Mouse (Mus musculus): ENCODE measurements around the gene Alb. TPM values are rescaled to one million over a fixed set of nuclear protein-coding genes. Genes with fewer than 3 reads are reported as not detected.

Gene Alb
- polyA plus RNA-seq, 1 experiment from 2014 or later = not detected

DNA sequence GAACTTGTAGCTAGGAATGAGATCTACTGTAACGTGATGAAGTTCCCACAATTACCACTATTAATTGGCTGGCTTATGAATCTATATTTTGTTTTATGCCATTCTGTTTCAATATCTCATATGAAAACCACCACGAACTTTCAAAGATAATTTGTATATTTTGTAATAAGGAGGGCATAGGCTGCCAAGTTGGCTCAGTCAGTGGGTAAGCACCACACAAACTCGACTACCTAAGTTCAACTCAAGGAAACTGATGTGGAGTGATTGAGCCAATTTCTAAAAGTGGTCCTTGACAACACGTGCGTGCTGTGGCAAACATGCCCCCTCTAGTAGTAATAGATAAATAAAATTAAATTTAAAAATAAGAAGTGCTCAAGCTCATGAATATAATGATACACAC is 41.1 kb downstream of the Alb start:
- H3K9me3 ChIP-seq (replicated peaks; ENCODE audit: control insufficient read depth, low read length, poor library complexity, severe bottlenecking) = no peaks in the 10 kb centered on the region
- WGBS = 94% methylated on average over 5 of the region's 5 CpGs
- ATAC-seq = no peak

DNA sequence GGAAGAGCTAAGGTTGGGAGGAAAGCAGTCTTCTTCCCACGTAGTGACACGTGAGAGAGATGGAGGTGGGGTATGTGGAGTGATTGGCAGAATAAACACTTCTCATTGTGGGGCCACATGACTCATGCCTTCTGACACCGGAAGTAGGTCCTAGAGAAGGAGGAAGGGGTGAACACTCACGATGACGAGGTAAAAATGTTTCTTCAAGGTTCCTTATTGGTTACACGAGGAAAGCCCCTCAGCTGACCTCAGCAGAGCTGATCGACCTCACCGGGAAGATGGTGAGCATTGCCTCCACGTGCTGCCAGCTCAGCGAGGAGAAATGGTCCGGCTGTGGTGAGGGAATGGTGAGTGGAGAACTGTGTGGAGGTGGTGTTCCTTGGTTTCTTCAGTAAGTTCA is 44.0 kb downstream of the Alb start:
- Histone ChIP-seq H3K36me3 (ENCODE audit: control insufficient read depth, insufficient read depth, low read length) (no peaks in the 10 kb centered on the region), H3K9me3 (replicated peaks; ENCODE audit: control insufficient read depth, low read length, poor library complexity, severe bottlenecking) (no peaks in the 10 kb centered on the region), H3K27ac (ENCODE audit: low read length) (no peak overlapping the region), H3K4me3 (ENCODE audit: low read depth, low read length) (no peak overlapping the region), H3K9ac (ENCODE audit: low read depth, low read length) (no peak overlapping the region), H3K27me3 (ENCODE audit: control insufficient read depth, insufficient read depth, low read depth, low read length) (no peaks in the 10 kb centered on the region), H3K4me2 (ENCODE audit: low read length) (no peak overlapping the region), H3K4me1 (ENCODE audit: control insufficient read depth, insufficient read depth, low read length) (no peaks in the 10 kb centered on the region)
- WGBS = 88% methylated on average over 11 of the region's 11 CpGs
- no peak for ATAC-seq

More for the DNA sequence above, 41.1 kb downstream of the Alb start:
- no peak overlapping the region for H3K27ac ChIP-seq (ENCODE audit: low read length)
- no peaks in the 10 kb centered on the region for H3K27me3 ChIP-seq (ENCODE audit: control insufficient read depth, insufficient read depth, low read depth, low read length)
- H3K4me1 ChIP-seq (ENCODE audit: control insufficient read depth, insufficient read depth, low read length) = no peaks in the 10 kb centered on the region
- no peaks in the 10 kb centered on the region for H3K36me3 ChIP-seq (ENCODE audit: control insufficient read depth, insufficient read depth, low read length)
- no peak overlapping the region for H3K4me2 ChIP-seq (ENCODE audit: low read length)
- no peak overlapping the region for H3K9ac ChIP-seq (ENCODE audit: low read depth, low read length)
- no peak overlapping the region for H3K4me3 ChIP-seq (ENCODE audit: low read depth, low read length)

DNA sequence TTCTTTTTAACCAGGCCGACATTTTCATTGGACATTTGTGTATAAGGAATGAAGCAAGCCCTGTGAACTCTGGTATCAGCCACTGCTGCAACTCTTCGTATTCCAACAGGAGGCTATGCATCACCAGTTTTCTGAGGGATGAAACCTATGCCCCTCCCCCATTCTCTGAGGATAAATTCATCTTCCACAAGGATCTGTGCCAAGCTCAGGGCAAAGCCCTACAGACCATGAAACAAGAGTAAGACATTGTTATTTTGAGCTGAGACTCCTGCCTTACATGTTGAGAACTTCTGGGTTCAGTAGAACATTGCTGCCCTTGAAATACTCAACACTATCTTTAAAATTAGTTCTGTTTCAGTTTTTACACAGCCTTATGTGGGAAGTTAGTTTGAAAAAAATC is 45.8 kb downstream of the Alb start:
- H3K27ac ChIP-seq (ENCODE audit: low read length) = no peak overlapping the region
- H3K36me3 ChIP-seq (ENCODE audit: control insufficient read depth, insufficient read depth, low read length) = no peaks in the 10 kb centered on the region
- WGBS = 70% methylated on average over 2 of the region's 2 CpGs
- no peak for ATAC-seq
- H3K4me3 ChIP-seq (ENCODE audit: low read depth, low read length) = no peak overlapping the region
- H3K27me3 ChIP-seq (ENCODE audit: control insufficient read depth, insufficient read depth, low read depth, low read length) = no peaks in the 10 kb centered on the region
- H3K9ac ChIP-seq (ENCODE audit: low read depth, low read length) = no peak overlapping the region
- H3K4me2 ChIP-seq (ENCODE audit: low read length) = no peak overlapping the region
- H3K4me1 ChIP-seq (ENCODE audit: control insufficient read depth, insufficient read depth, low read length) = no peaks in the 10 kb centered on the region
- no peaks in the 10 kb centered on the region for H3K9me3 ChIP-seq (replicated peaks; ENCODE audit: control insufficient read depth, low read length, poor library complexity, severe bottlenecking)

DNA sequence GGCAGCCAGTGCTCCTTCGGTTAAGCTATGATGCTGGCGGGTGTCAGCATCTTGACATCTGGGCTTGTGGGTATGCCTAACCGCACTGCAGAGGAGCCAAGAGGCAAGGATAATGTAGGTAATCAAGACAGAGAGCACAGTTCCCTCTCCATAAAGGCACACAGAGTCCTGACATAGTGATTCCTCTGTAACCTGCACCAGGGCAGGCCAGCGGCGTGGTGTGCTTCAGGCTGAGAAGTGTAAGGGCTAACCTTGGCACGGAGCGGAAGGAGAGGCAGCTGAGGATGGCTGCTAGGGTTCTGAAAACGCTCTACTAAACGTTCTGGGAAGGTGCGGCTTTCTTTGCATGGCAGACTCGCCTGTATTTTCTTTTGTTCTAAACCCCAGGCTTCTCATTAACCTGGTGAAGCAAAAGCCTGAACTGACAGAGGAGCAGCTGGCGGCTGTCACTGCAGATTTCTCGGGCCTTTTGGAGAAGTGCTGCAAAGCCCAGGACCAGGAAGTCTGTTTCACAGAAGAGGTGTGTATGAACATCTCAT is 46.8 kb downstream of the Alb start:
- H3K4me2 ChIP-seq (ENCODE audit: low read length) = no peak overlapping the region
- no peak overlapping the region for H3K4me3 ChIP-seq (ENCODE audit: low read depth, low read length)
- H3K36me3 ChIP-seq (ENCODE audit: control insufficient read depth, insufficient read depth, low read length) = no peaks in the 10 kb centered on the region
- H3K9me3 ChIP-seq (replicated peaks; ENCODE audit: control insufficient read depth, low read length, poor library complexity, severe bottlenecking) = no peaks in the 10 kb centered on the region
- H3K4me1 ChIP-seq (ENCODE audit: control insufficient read depth, insufficient read depth, low read length) = no peaks in the 10 kb centered on the region
- no peak overlapping the region for H3K9ac ChIP-seq (ENCODE audit: low read depth, low read length)
- WGBS = 34% methylated on average over 13 of the region's 13 CpGs
- H3K27ac ChIP-seq (ENCODE audit: low read length) = no peak overlapping the region
- H3K27me3 ChIP-seq (ENCODE audit: control insufficient read depth, insufficient read depth, low read depth, low read length) = no peaks in the 10 kb centered on the region
- peak; percentile 64 for ATAC-seq

DNA sequence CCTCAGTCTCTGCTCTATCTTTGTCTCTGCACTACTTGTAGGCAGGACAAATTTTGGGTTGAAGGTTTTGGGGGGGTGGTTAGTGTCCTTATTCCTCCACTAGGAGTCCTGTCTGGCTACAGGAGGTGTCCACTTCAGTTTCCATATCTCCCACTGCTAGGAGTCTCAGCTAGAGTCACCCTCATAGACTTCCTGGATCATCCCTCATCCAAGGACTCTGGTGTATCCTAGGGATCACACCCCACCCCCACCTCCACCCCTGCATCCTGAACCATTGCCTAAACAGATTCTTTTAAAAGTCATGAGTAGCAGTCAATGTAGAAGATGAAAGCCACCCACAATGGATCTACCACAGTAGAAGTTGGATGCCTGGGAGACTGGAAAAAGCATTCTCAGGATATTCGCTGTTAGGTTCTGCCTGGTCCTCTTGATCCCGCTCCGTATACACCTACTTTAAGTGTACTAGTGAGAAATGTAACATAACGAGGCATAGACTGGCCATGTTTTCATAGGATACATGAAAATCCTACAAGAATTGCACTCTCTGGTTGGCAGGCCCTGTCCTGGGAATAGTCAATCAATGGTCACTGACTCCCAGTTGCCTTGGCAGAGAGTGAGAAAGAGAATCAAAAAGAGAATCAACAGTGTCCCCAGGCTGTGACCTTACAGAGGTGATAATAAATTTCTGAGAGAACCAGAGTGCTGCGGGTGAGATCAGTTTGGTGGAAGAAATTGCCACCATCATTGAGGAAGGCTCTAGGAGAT is 49.3 kb downstream of the Alb start:
- Histone ChIP-seq H3K9me3 (replicated peaks; ENCODE audit: control insufficient read depth, low read length, poor library complexity, severe bottlenecking) (no peaks in the 10 kb centered on the region), H3K4me1 (ENCODE audit: control insufficient read depth, insufficient read depth, low read length) (no peaks in the 10 kb centered on the region), H3K27me3 (ENCODE audit: control insufficient read depth, insufficient read depth, low read depth, low read length) (no peaks in the 10 kb centered on the region), H3K27ac (ENCODE audit: low read length) (no peak overlapping the region), H3K36me3 (ENCODE audit: control insufficient read depth, insufficient read depth, low read length) (no peaks in the 10 kb centered on the region), H3K4me2 (ENCODE audit: low read length) (no peak overlapping the region), H3K9ac (ENCODE audit: low read depth, low read length) (no peak overlapping the region), H3K4me3 (ENCODE audit: low read depth, low read length) (no peak overlapping the region)
- ATAC-seq = no peak
- WGBS = 93% methylated on average over 5 of the region's 5 CpGs

DNA sequence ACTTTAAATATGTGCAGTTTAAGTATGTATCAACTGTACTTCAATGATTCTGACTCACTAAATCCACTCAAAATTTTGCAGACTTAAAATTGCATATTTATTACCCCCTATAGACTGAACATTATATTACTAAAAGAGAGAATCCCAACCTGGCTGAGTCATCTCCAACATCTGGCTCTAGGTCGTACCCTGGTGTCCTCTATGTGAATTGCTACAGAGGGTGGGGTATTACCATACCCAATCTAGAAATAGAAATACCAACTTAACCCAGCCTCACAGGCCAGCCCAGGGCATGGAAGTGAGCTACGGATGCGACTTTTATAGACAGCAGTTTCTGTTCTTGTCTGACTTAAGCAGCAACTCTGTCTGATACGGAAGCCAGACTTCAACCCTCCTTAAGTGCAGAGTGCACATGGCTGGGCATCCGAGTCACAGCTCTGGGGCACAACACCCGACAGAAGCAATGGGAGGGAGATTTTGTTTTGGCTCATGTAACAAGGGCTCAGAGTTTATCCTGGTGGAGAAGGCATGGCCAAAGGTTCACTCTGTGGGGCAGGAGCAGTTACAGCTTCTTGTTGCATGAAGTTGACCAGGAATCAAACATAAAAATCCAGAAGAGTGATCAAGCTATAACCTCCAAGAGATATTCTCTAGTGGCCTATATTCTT is 51.7 kb downstream of the Alb start:
- no peak overlapping the region for H3K27ac ChIP-seq (ENCODE audit: low read length)
- H3K4me1 ChIP-seq (ENCODE audit: control insufficient read depth, insufficient read depth, low read length) = no peaks in the 10 kb centered on the region
- H3K27me3 ChIP-seq (ENCODE audit: control insufficient read depth, insufficient read depth, low read depth, low read length) = no peaks in the 10 kb centered on the region
- ATAC-seq = no peak
- H3K4me3 ChIP-seq (ENCODE audit: low read depth, low read length) = no peak overlapping the region
- H3K9ac ChIP-seq (ENCODE audit: low read depth, low read length) = no peak overlapping the region
- WGBS = 85% methylated on average over 6 of the region's 6 CpGs
- no peak overlapping the region for H3K4me2 ChIP-seq (ENCODE audit: low read length)
- no peaks in the 10 kb centered on the region for H3K36me3 ChIP-seq (ENCODE audit: control insufficient read depth, insufficient read depth, low read length)
- no peaks in the 10 kb centered on the region for H3K9me3 ChIP-seq (replicated peaks; ENCODE audit: control insufficient read depth, low read length, poor library complexity, severe bottlenecking)

DNA sequence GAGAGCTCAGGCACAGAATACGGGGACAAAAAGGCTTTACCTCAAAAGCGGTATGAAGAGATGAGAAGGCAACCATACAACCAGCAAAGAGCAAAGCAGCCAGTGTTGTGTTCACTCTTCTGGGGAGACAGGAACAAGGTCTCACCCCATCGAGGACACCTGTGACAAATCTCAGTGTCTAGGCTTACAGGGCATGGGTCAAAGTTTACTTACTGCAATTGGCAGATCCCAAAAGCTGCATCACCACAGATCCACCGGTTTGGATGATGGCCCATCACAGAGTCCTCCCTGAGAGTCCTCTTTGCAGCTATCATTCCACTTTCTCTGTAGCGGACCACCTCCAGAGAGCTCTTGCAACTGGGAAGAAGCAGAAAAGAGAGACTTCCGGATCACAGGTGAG is 54.9 kb downstream of the Alb start:
- no peak overlapping the region for H3K4me2 ChIP-seq (ENCODE audit: low read length)
- WGBS = 92% methylated on average over 6 of the region's 6 CpGs
- no peaks in the 10 kb centered on the region for H3K27me3 ChIP-seq (ENCODE audit: control insufficient read depth, insufficient read depth, low read depth, low read length)
- H3K4me1 ChIP-seq (ENCODE audit: control insufficient read depth, insufficient read depth, low read length) = no peaks in the 10 kb centered on the region
- no peaks in the 10 kb centered on the region for H3K36me3 ChIP-seq (ENCODE audit: control insufficient read depth, insufficient read depth, low read length)
- H3K9ac ChIP-seq (ENCODE audit: low read depth, low read length) = no peak overlapping the region
- no peak overlapping the region for H3K27ac ChIP-seq (ENCODE audit: low read length)
- ATAC-seq = no peak
- H3K4me3 ChIP-seq (ENCODE audit: low read depth, low read length) = no peak overlapping the region
- no peaks in the 10 kb centered on the region for H3K9me3 ChIP-seq (replicated peaks; ENCODE audit: control insufficient read depth, low read length, poor library complexity, severe bottlenecking)

DNA sequence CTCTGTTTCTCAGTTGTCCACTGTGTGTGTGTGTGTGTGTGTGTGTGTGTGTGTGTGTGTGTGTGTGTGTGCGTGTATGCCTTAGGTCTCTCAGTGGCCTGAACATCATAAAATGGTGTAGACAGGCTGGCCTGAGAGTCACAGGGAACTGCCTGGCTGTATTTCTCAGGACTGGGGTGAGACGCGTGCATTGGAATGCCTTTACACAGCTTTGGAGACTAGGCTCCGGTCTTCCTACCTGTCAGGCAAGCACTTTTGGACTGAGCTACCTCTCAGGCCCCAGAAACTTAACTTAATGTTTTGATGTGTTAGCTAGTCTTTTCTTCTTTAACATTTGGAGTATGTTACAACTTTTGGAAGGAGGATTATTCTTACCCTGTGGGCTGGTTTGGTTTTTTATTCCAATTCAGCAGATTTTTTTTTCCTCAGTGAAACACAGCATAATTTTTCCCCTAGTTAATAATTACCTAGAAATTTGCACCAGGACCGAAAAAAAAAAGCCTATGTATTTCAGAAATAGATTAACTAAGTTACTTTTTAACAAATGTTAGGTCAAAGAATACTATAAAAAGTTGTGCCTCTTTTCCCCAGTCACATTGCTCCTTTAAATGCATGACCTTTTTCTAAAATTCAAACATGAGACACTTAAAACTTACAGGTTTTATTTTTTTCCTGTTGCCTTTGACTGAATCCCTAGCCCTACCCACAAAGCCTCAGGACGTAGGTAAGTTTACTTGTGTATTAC is 57.8 kb downstream of the Alb start, which contains the start of gene Afm:
Gene Afm, plus strand, starts transcription at position 577 of the 745 bp plus-strand sequence.
- no peaks in the 10 kb centered on the region for H3K9me3 ChIP-seq (replicated peaks; ENCODE audit: control insufficient read depth, low read length, poor library complexity, severe bottlenecking)
- no peaks in the 10 kb centered on the region for H3K4me1 ChIP-seq (ENCODE audit: control insufficient read depth, insufficient read depth, low read length)
- H3K27me3 ChIP-seq (ENCODE audit: control insufficient read depth, insufficient read depth, low read depth, low read length) = no peaks in the 10 kb centered on the region
- H3K27ac ChIP-seq (ENCODE audit: low read length) = no peak within 1 kb of the TSS
- H3K9ac ChIP-seq (ENCODE audit: low read depth, low read length) = no peak within 1 kb of the TSS
- ATAC-seq = no peak
- H3K4me3 ChIP-seq (ENCODE audit: low read depth, low read length) = no peak within 1 kb of the TSS
- WGBS = 88% methylated on average over 6 of the region's 6 CpGs
- no peaks in the 10 kb centered on the region for H3K36me3 ChIP-seq (ENCODE audit: control insufficient read depth, insufficient read depth, low read length)
- H3K4me2 ChIP-seq (ENCODE audit: low read length) = no peak within 1 kb of the TSS
